Mouse (Mus musculus) mouse embryonic stem cell (cell line): Measurements from ENCODE around the gene Mdfi.

Experiments used
- in situ Hi-C, 2 experiments: fragments of 300-500 bp; cut with MboI; formaldehyde crosslinking; loops; 1 replicate in 1 of 2; 3 replicates in 1 of 2; pipeline ENCODE4 v1.14.3; 2019 to 2020; ENCODE audit warnings: low sequenced_read_pairs in 2 of 2, low pct_unique_long_range_greater_than_20kb in 1 of 2, mixed read lengths in 1 of 2; ENCODE audit not compliant: unreplicated experiment in 1 of 2

The Mdfi gene

DNA sequence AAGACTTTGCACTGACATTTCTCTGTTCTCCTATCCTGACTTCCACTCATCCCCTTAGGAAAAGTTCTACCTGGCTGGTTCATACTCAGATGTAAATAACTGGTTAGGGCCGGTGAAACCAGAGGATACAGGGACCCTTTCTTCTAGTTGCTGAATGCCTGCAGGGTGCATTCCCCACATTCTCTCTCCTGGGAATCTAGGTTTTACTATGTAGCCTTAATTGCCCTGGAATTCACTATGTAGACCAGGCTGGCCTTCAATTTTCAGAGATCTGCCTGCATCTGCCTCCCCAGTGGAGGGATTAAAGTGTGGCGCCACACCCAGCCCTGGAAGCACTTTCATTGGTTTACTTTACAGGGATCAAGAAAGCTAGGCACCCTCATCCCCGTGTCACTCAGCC lies 52.0 kb downstream of the Mdfi start:
- in situ Hi-C loops = no loop called here

DNA sequence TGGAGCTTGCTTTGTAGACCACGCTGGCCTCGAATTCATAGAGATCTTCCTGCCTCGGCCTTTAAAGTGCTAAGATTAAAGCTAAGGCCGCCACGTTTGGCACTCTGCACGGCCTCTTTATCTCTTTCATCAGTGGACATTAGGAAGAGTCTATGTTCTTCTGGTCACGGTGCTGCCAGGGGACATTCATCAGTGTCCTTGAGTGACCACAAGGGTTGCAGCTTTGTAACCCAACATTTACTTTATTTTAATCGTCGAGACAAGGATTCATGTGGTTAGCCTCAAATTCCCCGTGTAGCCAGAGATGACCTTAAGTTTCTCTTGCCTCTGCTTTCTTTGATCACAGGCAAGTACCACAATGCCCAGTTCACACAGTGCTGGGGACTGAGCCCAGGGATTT lies 54.0 kb downstream of the Mdfi start:
- in situ Hi-C loops = no loop called here

- in situ Hi-C loops = no loop called here
Measured at GRCm38 (mm10) chr17:47777141-47777540, 57.4 kb downstream of the Mdfi start.

DNA sequence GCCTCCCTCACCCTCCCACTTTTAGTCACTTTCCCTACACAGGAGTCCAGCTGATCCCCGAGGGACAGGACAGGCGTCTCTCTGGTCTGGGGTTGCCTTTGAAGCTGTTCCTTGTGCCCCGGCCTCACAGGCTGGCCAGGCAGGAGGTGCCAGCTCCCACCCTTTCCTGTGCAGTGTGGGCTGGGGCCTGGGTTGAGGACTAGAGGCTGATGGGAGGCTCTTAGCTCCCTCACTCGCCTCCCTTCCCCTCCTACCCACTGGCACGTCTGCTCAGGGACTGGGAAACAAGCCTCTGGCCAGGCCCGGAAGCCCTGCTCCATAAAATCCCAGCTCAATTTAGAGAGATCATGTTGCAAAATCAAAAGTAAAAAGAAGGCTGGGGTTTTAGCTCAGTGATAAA lies 60.9 kb downstream of the Mdfi start:
- in situ Hi-C loops = no loop called here

GRCm38 (mm10) chr17:47769389-47770299 lies 64.8 kb downstream of the Mdfi start:
- in situ Hi-C loops = no loop called here

DNA sequence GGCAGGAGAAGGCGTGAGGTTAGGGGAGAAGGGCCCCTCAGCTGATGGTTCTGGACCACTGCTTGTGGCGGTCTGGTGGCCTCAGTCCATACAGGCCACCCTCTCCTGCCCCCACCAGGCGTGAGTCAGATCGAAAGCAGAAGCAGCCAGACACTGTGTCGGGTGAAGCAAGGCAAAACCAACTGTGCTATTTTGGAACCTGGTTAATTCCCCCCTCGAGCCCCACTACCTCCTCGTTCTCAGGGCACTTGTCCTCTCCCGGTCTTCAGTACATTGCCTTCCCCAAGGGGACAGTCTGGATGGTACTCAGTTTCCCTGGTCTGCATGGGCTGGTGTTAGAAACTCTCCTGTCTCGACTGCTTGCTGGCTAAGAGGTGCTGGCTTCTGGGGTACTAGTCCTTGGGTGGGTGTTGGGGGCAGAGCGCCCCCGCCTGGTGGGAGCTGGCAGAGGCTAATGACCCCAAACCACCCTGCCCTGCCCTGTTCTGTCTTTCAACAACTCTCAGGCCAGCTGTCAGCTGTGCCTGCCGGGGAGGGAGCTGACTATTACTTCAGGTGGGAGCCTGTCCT lies 65.7 kb downstream of the Mdfi start:
- in situ Hi-C loops = no loop called here

GRCm38 (mm10) chr17:47767456-47768141 lies 66.9 kb downstream of the Mdfi start:
- in situ Hi-C loops = no loop called here

GRCm38 (mm10) chr17:47767081-47767455 lies 67.4 kb downstream of the Mdfi start:
- in situ Hi-C loops = no loop called here

GRCm38 (mm10) chr17:47766407-47767043 lies 68.0 kb downstream of the Mdfi start:
- in situ Hi-C loops = no loop called here

- in situ Hi-C loops = no loop called here
Measured at GRCm38 (mm10) chr17:47765986-47766385, 68.5 kb downstream of the Mdfi start.
